Mouse (Mus musculus): ENCODE measurements around the gene Degs2.

DNA sequence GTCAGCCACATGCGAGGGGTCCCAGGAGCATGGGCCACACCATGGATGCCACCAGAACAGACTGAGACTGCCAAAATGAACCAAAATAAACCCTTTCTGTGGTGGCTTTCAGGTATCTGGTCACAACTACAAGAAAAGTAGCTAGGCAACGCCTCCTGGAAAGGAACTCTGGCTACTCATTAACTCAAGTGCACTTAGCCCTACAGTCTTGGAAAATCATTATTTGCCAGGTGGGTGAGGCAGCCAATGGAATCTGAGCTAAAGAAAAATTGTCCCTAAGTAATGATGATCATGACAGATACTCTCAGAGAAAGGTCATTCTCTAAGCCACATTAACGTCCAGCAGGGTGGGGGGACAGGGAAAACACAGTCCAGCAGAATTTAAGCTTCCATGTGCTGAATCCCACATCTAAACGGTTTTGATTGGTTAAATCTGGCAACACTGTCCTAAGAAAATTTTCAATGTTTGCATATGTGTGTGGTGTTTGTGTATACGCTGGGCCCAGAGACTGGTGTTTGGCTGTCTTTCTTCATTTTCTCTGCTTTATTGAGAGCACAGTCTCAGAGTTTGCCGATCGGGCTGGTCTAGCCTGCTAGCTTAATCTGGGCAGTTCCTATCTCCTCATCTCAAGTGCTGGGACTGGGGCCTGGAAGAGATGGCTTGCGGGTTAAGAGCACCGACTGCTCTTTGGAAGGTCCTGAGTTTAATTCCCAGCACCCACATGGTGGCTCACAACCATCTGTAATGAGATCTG, 8.9 kb upstream of the Degs2 start:
- TF ChIP-seq CTCF (IDR thresholded peaks at IDR 0.05; ENCODE audit: low read depth) (no peak), EP300 (IDR thresholded peaks at IDR 0.05; ENCODE audit: low read depth) (no peak)
